Mouse (Mus musculus): ENCODE measurements around the gene Cap2.

Gene Cap2

DNA sequence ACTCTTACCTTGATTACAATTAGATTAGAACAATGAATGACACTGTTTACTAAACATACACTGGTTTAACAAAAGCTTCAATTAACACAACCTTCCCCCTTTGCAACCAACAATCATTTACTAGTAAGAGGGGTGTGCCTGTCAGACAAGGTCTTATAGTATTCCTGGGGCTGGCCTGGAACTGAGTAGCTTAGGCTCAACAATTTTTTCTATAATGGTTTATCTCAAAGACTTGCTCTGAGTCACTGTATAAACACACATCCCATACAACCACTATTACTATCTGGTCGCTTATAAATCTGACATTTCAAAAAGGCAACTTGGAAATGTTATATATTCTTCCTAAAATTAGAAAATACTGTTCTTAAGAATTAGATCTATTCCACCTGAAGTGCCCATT lies 181.7 kb downstream of the Cap2 start:
- DNase-seq (ENCODE audit: low read depth in 2 of 2, low spot score in 2 of 2) = no peak

- DNase-seq (ENCODE audit: low read depth in 2 of 2, low spot score in 2 of 2) = peak; percentile 37 to 51
These were observed 189.1 kb downstream of the Cap2 start for GRCm38 (mm10) chr13:46690559-46691241.

DNA sequence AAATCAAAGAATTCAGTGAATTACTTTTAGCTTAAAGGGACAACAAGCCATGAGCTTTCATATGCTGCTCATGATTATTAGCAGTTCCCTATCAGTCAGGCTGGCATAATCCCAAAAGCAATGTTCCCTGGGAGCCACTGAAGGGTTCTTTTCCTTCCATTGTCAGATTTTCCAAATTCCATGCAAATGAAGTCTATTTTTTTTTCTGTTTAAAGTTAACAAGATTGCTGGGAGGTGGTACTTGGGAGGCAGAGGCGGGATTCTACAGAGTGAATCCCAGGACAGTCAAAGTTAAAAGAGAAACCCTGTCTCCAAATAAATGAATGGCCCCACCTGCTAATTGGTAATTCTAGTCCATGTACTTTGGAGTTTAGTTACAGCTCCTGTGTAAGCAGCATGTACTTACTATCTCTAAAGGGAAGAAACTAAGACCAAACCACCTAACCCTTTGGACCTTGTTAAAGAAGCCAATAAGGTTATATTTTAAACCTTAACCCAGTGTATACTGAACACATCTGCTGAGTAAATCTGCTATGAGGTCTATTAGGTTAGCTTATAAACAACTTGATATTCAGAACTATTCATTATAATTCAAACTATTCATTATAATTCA lies 193.8 kb downstream of the Cap2 start:
- DNase-seq (ENCODE audit: low read depth in 2 of 2, low spot score in 2 of 2) = no peak

GRCm38 (mm10) chr13:46695932-46696331 lies 194.3 kb downstream of the Cap2 start:
- DNase-seq (ENCODE audit: low read depth in 2 of 2, low spot score in 2 of 2) = no peak

- DNase-seq (ENCODE audit: low read depth in 2 of 2, low spot score in 2 of 2) = no peak
These were observed 195.1 kb downstream of the Cap2 start for GRCm38 (mm10) chr13:46696788-46697187.

DNA sequence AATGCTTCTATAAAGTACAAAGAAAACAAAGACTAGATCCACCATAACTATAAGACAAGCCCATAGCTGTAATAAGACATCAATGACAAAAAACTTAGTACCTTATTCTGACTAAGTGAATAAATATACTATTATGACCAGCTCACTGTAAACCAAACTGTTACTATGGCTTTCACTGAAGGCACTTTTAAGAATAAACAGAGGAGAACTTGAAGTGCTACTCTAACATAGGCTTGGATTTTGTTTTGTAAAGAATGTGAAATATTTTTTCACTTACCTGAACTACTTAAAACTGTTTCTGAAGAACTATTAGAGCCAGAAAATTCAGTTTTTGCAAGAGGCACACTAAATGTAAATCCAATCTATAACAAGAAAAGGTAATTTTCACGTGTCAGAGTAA lies 197.7 kb downstream of the Cap2 start:
- DNase-seq (ENCODE audit: low read depth in 2 of 2, low spot score in 2 of 2) = no peak
